Mouse (Mus musculus): ENCODE data around the gene Ccdc188. TPM values are rescaled to one million over a fixed set of nuclear protein-coding genes. Genes with fewer than 3 reads are reported as not detected.

Ccdc188 gene
- total RNA-seq, 2 experiments from 2014 or later = not detected

DNA sequence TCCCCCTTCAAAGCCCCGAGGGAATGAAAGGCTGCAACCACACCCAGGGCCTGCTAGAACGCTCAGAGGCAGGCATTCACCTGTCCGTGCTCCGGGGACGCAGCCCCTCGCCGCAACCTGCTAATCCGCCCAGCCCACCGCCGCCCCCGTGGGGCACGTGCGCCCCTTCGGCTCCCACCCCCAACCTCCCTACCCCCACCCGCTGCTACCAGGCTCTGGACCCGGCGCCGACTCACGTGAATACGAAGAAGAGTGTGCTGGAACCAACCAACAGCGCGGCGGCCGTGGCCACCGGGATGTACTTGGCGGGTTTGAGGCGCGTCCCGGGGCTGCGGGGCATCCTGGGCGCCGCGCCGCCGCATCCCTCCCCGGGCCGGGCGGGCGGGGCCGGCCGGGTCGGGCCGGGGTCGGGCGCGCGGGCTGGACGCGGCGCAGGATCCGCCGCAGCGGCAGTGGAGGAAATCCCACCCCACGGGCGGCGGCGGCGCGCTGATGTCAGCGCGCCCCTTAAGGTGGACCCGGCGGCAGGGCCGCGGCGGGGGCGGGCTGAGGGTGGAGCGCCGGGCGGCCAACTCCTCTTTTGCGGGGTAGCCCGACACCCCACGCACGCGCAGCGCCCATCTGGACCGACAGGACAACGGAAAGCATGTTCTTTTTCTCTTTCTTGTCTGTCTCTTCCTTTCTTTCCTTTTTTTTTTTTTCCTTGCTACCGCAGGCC, 17.2 kb downstream of the Ccdc188 start, which contains the start of gene Zdhhc8:
Zdhhc8 (minus strand) TSS at position 466 of the 718 bp plus-strand sequence.
- peak; percentile 68 for DNase-seq (ENCODE audit: low spot score)

- DNase-seq (ENCODE audit: low spot score) = peak; percentile 68
Observed at GRCm38 (mm10) chr16:18235389-18236065, 17.8 kb downstream of the Ccdc188 start.

DNA sequence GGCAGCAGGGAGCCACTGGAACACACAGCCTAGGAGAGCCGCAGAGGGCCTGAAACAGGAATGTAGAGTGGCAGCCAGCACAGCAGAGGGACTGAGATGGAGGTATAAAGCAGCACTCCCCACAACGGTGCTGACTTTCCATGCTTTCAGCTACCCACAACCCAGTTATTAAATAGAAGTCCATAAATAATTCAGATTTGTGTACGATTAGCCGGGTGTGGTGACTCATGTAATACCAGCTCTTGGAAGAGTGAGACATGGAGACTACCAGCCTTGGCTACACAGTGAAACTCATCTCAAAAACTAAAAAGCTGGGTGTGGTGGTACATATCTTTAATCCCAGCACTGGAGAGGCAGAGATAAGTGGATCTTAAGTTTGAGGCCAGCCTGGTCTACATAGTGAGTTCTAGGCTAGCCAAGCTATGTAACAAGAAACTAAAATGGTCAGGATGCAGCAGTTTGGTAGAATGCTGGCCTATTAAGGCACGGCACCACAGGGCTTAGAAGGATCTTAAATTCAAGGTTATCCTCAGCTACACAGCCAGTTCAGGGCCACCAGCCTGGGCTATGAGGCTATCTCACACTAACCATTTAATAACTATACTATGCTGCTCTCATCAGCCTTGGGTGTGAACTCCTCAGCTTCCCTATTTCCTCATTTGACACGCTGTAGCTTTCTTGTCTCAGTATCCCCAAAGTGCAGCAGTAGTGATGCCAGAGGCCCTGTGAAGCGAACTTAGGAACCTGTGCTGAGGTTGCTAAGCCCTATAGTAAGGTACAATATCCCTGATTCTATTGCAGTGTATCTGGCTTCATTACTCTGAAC, 19.2 kb downstream of the Ccdc188 start:
- no peak for DNase-seq (ENCODE audit: low spot score)

GRCm38 (mm10) chr16:18241581-18241980, 23.9 kb downstream of the Ccdc188 start:
- no peak for DNase-seq (ENCODE audit: low spot score)

DNA sequence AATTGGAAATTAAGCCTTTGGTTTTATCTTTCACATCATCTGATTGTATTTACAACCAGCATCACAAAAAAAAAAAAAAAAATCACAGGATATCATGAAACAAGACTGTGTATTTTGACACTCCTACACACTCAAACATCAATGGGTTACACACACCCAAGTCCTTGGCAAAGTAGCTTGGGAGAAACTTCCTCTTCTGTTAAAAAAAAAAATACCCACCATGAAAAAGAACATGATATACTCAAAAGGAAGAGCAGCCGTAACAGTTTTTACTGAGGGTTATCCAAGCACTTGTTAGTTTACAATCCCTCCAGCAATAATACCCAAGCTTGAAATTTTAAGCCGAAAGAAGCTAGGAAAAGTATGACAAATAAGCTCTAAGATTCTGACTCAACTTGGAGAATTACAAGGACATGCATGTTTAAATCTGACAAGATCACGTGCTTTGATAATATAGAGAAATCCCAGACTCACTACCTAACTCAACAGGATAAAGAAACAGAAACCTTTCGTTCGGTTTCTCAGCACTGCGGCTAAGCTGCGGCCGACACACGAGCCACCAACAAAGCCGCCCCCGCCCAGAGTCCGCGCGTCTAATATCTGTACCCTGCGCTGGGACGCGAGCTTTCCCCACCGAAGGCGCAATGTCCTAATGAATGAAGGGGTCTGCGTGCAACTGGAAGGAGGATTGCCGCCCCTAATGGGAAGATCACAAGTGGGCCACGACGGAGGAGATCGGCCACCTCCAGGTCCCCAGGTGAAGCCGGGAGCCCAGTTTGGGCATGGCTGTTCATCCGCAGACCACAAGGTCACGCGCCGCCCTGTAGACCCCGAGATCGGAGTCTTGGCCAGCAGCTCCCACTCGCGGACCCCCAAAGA, 30.1 kb downstream of the Ccdc188 start:
- no peak for DNase-seq (ENCODE audit: low spot score)

DNA sequence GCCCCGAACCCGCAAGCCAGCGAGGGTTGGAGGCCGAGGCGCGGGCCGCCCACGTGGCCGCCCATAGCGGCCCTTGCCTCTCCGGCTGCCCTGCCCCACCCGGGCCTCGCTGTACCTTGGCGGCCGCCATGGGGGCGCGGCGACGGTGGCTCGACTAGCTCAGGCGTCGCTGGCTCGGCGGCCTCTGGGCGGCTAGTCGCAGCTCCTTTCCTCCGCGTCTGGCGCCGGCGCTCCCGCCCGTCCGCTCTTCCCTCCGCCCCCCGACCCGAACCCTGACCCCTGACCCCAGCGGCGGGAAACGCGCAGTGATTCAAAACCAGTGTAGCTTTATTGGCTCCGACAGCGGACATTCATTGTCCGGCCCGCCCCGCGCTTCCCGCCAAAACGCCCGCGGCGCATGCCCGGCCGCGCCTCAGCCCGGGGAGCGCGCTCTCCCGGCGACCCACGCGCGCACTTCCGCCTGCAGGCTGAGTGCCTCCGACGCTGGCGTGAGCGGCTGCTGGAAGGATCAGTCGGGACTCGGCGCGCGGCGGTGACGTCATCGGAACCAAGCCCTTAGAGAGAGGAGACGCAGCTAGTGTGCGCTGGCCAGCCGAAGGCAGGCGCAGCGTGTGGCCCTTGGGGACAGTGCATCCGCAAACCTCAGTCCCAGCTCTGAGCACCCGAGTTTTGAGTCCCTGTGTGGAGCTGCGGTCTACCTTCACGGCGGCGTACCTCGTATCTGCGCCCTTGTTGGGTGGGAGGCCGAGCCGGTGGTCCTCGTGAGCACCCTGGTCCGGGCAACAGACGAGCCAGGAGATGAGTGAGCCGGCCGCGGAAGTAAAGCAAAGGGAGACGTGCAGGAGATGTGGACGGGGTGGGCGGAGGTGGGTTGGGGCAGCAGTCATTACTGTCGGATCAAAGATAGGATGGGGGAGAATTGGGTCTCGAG, 31.0 kb downstream of the Ccdc188 start, which contains the start of the genes Trmt2a and Ranbp1:
Trmt2a (plus strand) TSS at position 247 of the 931 bp plus-strand sequence.
Ranbp1 (minus strand) TSS at position 300 of the 931 bp plus-strand sequence.
- DNase-seq (ENCODE audit: low spot score) = peak; percentile 98

- peak; percentile 40 for DNase-seq (ENCODE audit: low spot score)
Observed at GRCm38 (mm10) chr16:18249364-18249967, 31.8 kb downstream of the Ccdc188 start.

DNA sequence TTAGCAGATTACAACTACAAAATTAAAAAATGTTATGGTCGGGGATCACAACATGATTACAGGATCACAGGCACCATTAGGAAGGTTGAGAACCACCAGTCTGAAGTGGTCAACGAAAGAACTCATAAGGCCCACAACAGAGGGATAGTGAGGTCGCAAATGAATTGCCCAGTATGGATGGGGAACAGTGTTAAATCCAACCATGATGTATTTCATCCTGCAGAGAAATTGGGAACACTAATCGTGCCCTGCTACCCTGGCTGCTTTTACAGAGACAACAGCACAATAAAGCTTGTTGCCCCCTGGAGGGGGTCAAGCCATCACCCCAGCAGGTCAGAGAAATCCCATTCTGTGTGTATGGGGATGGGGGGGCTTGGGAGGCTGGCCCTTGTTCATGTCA, 32.6 kb downstream of the Ccdc188 start:
- DNase-seq (ENCODE audit: low spot score) = no peak

GRCm38 (mm10) chr16:18250828-18251790, 33.4 kb downstream of the Ccdc188 start:
- no peak for DNase-seq (ENCODE audit: low spot score)

DNA sequence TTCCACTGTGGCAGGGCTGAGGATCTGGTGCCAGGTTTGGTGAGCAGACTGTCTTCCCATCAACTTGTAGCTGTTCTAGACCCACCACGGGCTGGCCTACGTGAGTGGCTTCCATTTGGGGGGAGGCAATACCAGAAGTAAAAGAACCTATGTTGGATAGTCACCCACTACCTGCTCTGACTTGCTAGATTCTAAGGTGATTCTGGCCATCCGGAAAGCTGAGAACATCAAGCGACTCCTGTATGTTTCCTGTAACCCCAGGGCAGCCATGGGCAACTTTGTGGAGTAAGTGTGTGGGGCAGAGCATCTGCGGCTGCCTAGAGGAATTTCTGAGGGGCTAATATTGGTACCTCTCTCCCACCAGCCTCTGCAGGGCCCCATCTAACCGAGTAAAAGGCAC, 35.1 kb downstream of the Ccdc188 start:
- no peak for DNase-seq (ENCODE audit: low spot score)

DNA sequence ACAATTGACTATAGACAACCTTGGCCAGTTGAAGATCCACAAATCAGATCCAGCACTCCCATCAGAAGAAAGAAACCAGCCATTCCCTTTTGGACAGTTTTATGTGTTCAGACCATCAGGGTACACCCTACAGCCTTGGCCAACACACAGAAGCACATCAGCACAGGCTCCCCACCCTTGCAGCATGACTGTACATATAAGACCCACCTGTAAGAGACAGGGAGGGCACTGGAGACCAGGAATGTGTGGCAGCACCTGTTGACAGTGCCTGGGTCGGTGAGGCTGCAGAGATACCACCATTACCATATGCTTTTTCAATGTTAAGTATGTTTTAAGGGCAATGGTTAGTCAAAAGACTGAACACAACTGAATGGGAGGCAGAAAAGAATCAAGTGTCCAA, 36.2 kb downstream of the Ccdc188 start:
- no peak for DNase-seq (ENCODE audit: low spot score)

DNA sequence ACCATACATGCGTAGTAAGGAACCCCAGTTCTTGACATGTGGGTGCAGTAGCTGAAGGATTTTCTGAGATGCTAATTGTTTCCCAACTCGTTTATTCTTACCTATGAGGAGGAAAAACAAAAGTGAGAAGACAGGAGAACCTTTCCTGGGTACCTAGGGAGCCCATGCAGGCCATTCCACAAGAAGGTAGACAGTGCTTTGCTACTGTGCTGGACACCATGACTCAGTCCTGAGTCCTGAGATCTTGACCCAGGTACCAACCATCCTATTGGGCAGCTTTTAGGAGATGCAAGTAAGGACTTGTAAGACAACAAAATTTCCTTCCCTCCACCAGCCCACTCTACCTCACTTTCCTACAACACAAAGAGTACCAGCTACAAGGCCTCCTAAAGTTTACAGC, 40.5 kb downstream of the Ccdc188 start, which contains the start of gene Gm49776:
Gm49776 (minus strand) TSS at position 101 of the 400 bp plus-strand sequence.
- no peak for DNase-seq (ENCODE audit: low spot score)

- DNase-seq (ENCODE audit: low spot score) = no peak
Observed at GRCm38 (mm10) chr16:18265024-18265423, 47.3 kb downstream of the Ccdc188 start.

DNA sequence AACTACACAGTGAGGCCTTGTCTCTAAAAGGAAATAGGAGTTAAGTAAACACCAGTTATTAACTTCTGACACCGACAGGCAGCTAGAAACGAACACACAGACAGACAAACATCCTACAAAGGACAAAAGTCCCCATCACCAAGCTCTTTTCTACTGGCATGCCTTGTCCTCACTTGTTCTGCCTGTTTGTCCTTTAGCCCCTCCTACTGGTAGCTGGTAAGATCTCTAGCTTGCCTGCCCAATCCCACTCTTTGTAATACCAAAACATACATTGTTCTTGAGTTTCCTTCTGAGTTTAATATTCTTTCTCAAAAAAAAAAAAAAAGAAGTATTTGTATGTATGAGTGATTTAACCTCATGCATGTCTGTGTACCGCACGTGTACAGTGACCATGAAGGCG, 50.5 kb downstream of the Ccdc188 start:
- DNase-seq (ENCODE audit: low spot score) = no peak

All from gastrocnemius, adult 18-20 months (tissue).